Mouse (Mus musculus) megakaryocyte, adult 5-6 weeks (primary cell): Measurements from ENCODE around the gene Guca2b. TPM values are rescaled to one million over a fixed set of nuclear protein-coding genes. Genes with fewer than 3 reads are reported as not detected.

Experiments used
- ATAC-seq: 2 replicates; pipeline ENCODE4 v1.8.0; 2016; ENCODE audit warnings: mild to moderate bottlenecking, inconsistent platforms; ENCODE audit not compliant: poor library complexity, severe bottlenecking
- total RNA-seq, 2 experiments: library from RNA; stranded (forward) in 1 of 2; stranded (reverse) in 1 of 2; fragments of 153-499, 151-499 nt in 1 of 2; fragments of 221-1000, 200-1000 nt in 1 of 2; gene quantifications; 2 replicates each; pipeline versions ENCODE4 v1.2.3 to v1.2.4; 2015 to 2017

The Guca2b gene
- not detected in 2 replicates for total RNA-seq (2015)
- total RNA-seq (2017), result not detected in 2 replicates

DNA sequence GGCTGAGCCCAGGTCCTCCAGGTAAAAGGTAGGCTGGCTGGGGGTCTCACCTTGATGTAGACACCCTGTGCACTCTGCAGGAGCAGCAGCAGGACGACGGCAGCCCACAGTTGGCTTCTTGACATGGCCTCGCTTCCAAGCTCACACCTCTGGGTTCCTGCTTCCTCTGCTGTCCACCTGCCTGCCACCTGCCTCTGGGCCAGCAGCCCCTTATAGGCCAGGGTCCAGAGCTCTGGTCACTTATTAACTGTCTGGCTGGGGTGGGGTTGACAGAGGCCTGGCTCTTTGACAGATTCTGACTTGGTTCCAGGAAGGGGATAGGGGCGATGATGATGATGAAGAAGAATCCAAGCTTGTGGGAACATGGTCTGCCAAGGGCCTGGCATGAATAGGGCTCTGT, at the start of gene Guca2b:
TSS of gene Guca2b (minus strand) at position 224 of the 400 bp plus-strand sequence.
- ATAC-seq, result no peak

DNA sequence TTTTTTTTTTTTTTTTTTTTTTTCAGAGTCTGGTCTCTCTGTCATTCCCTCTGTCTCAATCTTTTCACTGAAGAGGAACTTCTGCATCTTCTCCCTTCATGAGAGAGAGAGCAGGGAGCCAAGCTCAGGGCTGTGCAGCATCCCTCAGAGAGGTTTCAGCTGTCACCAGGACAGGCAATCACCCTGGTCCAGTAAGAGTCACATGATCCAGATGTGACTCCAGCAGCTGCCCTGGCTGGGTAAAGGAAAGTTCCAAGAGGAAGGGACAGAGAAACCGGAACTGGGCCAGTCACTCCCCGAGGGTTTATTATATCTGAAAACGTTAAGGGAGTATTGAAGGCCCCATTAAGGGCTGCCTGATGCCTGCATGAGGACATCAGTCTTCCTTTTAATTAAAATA, 49.0 kb upstream of the Guca2b start:
- no peak for ATAC-seq

DNA sequence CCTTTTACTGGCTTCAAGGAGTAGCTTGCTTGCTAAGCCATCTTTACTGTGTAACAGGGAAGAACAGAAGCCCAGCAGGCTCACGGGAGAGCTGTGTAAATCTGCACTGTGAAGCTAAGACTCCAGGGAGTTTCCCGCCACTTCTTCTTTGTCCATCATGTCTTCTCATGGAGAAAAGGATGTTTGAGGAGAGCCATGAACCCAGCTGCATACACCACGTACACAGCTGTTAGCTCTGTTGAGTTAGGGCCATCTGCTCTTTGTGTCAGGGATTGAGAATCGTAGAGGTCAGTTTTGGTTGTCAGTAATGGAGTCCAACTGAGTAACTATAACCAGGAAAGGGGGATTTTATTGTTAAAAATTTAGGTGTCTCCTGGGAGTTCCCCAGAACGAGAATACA, 48.6 kb upstream of the Guca2b start:
- ATAC-seq, result no peak

DNA sequence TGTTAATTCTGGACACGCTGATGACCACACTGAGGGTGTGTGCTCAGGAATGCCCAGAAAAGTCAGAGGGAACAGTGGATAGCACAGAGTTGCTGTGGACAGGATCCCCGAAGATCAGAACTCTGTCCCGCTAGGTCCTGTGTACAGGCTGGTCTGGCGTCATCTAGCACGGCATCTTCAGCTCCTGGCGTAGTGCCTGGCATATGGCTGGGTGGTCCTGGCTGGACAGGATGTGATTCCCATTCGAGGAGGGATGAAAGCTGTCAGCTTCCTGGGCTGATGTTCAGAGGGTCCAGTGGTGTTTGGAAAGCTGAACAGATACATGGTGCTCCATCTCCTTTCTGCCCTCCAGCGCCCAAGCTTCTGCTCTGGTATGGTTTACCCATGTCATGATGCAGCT, 45.2 kb upstream of the Guca2b start:
- no peak for ATAC-seq

DNA sequence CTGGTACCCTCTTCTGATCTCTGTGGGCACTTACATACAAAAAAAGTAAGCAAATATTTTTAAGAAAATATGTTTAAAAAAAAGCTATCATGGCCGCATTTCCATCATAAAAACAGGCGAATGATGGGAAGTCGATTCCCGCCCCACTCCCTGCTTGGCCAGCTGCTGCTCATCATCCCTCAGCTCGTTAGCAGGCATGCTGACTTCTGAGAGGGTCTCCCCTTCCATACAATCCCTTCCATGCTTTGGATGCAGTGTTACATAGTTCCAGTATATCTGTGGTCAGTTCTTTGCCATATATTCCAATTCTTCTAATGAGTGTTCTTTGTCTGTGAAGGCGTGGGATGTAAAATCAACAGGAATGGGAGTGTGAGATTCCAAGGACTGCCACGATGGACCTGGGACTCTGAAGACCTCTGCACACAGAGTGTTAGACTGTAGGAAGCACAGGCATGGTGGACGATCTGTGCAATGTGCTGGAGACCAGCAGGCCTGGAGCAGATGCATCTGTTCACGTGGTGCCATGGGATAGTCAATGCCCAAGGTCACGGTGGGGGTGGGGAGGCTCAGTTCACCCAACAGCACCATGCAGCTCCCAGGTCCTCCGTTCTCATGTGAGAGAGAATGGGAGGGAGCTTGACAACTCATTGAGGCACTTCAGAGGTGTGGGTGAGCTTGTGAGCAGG, 42.7 kb upstream of the Guca2b start:
- no peak for ATAC-seq

DNA sequence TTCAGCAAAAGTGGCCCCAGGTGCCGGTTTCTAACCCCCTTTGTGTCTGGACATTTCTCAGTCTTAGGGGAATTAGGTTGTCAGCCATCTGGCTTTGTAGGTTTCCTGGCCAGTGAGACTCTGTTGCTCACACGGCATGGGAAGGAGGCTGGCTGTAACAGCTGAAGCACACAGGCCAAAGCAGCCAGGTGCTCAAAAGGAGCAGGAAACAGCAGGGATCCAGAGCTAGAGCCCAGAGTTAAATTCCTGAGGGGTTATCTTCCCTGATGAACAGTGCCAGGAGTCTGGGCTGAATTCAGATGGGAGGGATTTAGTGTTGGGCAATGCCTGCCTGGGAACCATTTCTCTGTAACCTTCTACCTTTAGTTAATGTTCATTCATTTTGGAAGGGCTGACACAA, 39.6 kb upstream of the Guca2b start:
- no peak for ATAC-seq

DNA sequence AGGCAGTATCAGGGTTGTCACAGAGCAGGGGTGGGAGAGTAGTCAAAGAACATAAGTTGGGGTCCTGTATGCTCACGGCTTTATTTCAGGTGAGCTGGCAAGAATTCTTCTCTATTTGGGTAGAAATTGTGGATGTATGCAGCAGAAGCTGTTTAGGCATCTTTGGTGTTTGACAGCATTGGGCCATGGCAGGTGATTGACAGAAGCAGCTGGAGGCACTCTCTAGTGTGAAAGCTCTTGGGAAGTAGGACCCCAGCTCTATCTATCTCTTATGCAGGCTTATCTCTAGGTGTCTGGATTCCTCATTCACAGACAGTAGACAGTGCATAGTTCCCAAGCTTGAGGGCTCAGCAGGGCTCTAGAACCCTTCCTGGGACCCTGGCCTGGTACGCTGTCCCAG, 27.0 kb upstream of the Guca2b start:
- ATAC-seq, result no peak

DNA sequence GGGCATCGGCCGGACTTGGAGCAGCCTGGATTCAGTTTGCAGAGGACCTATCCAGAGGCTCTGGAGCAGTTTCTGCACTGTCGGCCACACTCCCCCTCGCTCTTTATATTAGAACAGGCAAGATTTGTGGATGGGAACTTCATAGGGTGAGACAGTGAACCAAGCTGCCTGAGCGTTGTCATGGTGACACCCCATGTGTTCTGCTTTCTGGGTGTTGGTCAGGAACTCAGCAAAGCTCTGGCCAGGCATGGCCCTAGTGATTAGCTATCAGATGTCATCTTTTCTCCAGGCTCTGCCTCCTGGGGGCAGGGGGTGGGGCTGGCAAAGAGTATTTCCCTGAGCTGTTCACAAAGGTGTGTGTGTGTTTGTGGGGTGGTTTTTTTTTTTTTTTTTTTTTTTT, 23.8 kb upstream of the Guca2b start:
- no peak for ATAC-seq

DNA sequence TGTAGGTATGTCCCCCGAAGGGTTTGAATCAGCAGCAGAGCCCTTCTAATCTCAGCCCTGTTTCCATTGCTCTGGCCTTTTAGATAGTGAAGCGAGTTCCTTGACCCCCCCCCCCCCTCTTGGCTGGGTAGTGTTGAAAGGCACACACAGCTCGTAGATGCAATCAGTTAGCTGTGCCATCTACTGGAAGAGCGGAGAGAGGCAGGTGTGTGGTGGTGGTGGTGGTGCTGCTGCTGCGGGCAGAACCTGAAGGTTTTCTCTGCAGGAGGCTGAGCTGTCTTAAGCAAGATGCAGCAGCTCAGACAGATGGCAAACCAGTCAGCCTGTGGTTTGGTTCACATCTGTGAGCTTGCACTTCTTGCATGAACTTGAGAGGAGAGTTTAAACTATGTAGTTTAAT, 13.9 kb upstream of the Guca2b start:
- peak; percentile 38 for ATAC-seq

DNA sequence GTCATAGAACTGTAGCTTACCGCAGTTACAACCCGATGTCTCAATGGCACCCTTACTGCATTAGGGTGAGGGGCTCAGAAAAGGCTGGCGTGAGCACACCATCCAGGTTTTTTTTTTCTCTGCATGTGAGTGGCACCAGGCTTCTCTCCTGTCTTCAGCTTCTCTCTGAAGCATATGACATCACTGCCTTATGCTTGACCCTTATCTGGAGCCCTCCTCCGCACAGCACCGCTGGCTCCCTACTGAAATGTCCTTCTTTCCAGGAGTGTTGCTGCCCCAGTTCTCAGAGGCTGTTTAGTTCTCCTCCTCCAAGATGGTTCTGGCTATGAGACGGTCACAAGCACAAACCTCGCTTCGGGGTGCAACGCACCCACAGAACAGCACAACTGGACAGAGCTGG, 12.4 kb upstream of the Guca2b start:
- ATAC-seq, result no peak

DNA sequence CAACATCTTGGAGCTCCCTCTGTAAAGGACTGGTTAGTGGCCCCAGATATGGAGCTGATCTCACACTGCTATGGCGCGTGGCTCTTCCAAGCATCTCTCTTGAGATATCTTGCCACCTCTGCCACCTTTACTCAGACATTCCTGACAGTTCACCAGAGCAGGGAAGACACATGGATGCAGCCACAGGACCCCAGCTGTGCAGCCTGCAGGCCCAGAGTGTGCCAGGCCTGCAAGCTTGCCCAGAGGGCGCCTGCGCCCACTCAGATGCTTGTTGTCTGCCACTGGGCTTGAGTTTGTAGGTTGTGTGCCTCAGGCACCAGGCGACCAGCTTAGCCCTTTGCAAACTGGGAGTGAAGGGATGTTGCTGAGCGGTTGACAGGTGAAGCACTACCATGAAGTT, 12.0 kb upstream of the Guca2b start:
- no peak for ATAC-seq

DNA sequence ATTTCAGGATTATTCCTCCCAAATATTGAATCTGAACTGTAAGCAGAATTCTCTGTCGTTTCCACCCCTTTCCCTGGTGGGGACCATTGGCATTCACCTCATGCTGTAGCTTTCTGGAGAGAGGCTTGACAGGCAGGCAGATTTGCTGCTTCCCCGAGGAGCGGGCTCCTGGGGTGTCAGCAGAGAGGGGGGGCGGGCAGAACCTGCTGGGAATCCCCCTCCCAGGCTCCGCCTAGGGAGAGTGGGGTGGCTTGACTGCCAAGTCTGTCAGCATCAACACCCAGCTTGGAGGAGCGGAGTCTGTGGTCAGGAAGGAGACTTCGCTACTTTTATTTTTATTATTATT, 11.4 kb upstream of the Guca2b start:
- ATAC-seq, result no peak

DNA sequence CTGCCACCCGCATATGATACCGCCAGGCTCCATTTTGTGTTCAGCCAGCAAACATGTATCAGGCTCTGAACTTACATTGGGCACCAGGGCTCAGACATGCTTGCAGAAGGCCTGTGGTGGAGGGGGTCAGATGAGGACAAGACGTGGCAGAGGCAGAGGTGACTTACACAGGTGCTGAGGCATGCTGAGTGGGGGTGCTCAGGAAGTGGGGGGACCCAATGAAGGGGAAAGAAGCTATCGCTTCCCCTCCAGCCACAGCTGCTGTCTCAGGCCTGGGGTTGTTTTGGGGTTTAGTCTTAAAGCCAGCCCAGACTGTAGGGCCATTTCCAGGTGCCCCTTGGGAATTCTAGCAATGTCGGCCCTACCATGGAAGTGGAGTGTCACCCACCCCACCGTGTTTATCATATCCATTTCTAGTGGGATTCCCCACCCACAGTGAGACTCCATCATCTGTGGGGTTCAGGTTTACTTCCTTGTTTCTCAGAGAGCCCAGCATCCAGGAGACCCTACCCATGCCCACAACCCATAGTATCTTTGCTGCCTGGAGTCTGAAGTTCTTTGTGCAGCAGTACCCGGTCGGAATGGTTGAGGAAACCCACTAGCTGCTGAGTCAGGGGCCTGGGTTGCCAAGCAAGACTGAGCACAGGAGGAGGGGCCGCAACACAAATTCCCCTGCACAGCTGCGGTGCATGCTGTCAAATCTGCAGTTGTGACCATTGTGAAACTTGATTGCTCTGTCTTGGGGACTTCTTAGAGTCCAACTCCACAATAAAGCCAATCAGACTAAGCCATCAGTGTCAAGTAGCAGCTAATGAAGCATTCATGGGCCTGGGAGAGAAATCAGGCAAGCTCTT, 10.8 kb upstream of the Guca2b start:
- ATAC-seq, result no peak

DNA sequence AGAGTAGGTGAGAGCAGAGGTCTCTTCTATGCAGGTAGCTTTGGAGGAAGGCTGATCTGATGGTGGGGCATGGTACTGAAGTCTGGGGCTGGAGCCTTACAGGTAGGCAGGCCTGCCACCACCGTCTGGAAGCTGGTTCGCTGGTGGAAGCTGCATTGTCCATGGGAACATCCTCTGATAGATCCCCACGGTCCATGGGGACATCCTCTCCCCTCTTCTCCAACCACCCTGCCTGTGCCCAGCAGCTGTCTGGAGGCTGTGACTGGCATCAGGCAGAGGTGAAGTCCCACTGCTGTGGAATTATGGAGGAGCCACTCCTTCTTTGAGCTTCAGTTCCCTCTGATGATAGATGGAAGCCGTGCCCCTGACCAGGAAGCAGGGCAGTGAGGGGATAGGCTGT, 9.8 kb upstream of the Guca2b start:
- no peak for ATAC-seq

DNA sequence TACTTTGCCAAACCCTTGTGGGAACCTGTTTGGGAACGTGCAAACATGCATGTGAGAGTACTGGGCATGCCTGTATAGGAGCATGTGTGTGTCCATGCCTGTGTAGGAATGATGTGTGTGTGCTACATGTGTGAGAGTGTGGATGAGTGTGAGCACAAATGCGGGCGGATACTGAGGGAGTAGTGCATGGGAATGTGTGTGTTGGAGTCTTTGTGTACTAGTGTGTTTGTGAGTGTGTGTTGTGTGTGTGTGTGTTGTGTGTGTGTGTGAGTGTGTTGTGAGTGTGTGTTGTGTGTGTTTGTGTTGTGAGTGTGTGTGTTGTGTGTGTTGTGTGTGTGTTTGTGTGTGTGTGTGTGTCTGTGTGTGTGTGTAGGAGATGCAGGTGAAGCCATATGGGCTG, 9.4 kb upstream of the Guca2b start:
- ATAC-seq, result no peak

DNA sequence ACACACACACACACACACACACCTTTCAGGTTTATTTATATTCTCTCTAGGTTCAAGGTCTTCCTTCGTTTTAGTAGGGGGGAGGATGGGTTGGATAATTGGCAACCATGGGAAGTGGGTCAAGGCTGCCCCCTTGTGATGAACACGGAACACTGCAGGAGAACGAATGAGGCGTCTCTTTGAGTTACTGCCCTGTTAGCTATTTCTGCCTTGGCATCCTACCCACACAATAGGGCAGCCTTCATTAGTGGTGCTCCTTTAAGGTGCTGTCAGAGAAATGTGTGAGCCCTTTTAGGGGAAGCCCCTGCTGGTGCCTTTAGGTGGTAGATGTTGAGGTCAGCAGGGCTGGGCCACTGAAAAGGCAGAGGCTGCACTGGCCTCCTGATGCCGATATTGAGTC, 8.7 kb upstream of the Guca2b start:
- ATAC-seq, result peak; percentile 61

DNA sequence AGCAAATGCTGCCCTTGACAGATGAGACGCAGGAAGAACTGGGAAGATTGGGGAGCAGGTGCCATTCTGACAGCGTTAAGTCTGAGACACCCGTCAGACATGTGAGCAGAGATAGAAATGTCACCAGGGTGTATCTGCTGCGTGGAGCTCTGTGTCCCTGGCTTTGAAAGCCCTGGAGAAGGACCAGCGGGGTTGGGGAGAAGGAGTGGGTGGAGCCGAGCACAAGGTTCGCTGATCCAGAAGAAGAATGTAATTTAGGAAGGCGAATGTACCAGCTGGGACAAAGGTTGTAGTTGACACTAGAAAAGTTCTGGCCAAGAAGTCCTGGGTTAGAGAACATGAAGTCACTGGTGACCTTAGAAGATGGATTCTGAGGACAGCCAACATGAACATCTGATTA, 7.4 kb upstream of the Guca2b start:
- ATAC-seq, result no peak

DNA sequence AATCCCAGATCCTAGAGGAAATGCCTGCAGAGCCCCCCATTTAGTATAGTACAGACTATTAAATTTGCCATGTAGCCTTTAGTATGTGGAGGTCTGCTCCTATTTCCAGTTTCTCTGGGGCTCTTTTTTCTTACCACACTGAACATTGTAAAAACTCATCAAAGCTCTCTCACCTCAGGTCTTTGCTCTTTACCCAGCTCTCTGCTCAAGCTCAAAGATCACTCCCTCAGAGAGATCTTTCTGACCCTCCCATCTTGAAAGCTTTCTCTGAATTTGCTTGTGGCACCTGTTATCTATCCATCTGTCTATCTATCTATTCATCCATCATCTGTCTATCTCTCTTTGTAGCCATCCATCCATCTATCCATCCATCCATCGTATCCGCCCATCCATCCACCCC, 6.4 kb upstream of the Guca2b start:
- ATAC-seq, result no peak

DNA sequence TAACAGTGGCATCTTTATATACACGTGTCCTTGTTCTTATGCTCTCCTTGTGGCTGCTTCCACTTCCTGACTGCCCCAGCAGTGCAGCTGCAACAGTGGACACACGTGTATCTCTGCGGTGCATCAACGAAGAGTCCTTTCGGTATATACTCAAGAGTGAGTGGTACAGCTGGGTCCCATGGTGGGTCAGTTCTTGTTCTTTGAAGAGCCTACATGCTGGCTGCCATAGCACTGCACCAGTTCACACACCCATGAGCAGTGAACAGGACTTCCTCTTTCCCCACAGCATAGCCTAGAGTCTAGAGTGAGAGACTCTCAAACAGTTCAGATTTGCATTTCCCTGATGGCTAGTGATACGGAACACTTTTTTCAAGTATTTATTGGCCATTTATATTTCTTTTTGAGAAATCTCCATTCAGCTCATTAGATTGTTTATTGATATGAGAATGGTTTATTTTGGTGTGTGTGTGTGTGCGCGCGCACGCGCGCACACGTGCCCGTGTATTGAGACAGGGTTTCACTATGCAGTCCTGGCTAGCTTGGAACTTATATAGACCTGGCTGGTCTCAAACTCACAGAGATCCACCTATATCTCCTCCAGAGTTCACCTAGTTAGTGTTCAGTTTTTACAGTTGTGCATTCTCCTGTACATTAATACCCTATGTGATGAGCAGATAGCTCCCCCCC, 4.8 kb upstream of the Guca2b start:
- peak; percentile 56 for ATAC-seq

DNA sequence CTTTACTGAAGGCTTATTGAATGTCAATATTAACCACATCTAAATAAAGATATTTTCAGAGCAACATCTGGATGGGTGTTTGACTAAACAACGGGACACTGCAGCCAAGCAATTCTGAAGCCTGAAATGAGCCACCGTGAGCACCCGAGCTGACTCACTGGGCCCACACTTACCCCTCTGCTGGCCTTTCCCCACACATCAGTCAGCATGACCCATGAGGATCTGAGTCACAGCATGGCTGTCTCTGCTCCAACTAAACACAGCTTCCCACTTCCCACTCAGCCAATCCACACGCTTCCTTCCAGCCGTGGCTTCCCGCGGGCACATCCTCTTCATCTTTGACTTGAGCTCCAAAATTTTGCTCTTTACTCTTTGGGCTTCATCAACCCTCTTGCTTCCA, 4.2 kb upstream of the Guca2b start:
- 0 out of 2 replicates have a peak, but pooled peaks have one; percentile 24 for ATAC-seq

DNA sequence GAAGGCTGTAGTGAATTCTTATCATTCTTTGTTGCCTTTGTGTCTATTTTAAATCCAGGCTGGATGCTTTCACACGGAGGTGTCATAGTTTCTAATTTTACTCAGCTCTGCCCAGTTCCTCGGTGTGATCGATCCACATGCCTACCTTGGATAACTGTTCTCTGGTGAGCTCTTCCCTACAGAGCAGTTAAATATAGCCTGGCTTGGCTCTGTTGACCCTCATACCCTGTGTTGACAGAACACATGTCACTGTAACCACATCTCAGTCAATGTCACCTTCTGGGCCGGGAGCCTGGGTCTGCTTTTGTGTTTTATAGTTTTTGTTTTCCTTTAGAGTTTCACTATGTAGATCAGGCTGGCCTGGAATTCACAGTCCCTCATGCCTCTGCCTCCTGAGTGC, 3.4 kb upstream of the Guca2b start:
- no peak for ATAC-seq

DNA sequence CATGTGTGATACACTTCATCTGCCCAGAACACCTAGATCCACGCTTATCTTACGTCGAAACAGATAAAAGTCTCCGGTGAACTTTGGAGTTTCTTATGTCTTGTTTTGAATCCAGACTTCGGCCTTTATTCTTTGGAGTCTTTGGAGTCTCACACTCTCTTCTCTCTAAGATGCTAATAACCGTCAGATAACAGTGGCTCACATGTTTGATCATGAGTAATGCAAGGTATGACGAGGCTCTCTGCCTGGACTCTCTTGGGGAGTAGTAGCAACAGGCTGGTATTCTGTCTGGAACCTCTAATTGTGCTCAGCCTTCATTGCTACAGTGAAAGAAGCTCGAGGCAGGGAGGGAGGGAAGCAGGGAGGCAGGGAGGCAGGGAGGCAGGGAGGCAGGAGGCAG, 1.3 kb upstream of the Guca2b start:
- no peak for ATAC-seq
